Mouse (Mus musculus): ENCODE results near the gene Zfp597. TPM values are rescaled to one million over a fixed set of nuclear protein-coding genes. Genes with fewer than 3 reads are reported as not detected.
"Not testable (repeated sequence)": the region's sequence is repeated elsewhere in the genome, so short reads cannot be mapped to it uniquely, and the experiment has no call there.

Zfp597 gene
- polyA plus RNA-seq, 1 experiment from 2014 or later = 18.5 TPM

DNA sequence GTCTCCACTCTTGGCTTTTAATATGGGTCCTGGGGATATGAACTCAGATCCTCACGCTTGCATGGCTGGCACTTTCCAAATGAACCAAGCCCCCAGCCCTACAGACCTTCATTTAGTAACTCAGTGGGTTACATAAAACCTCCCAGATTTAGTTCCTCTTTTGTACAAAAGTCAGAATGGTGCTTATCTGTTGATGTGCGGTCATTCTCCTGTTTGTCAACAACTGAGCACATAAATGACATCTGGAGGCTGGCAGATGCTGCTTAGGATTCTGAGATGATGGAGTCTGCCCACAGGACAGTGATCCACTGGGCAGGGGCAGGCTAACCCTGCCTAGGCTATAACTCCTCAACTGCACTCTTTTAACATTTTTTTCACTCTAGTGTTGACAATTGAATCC lies 54.6 kb downstream of the Zfp597 start:
- Histone ChIP-seq H3K4me2 (ENCODE audit: low read length) (no peak overlapping the region), H3K9ac (replicated peaks; ENCODE audit: low read length) (no peak overlapping the region), H3K4me1 (ENCODE audit: control insufficient read depth, insufficient read depth, low read length) (no peaks in the 10 kb centered on the region), H3K36me3 (ENCODE audit: control insufficient read depth, insufficient read depth, low read length) (no peaks in the 10 kb centered on the region), H3K9me3 (ENCODE audit: control insufficient read depth, low read length) (no peaks in the 10 kb centered on the region), H3K4me3 (replicated peaks; ENCODE audit: low read depth, low read length) (no peak overlapping the region), H3K27ac (replicated peaks; ENCODE audit: low read depth, low read length) (no peak overlapping the region), H3K27me3 (ENCODE audit: control insufficient read depth, insufficient read depth, low read length) (no peaks in the 10 kb centered on the region)
- 81% methylated on average over 2 of the region's 2 CpGs for WGBS
- DNase-seq (no peak), ATAC-seq (ENCODE audit: low FRiP score, low TSS enrichment) (no peak)

DNA sequence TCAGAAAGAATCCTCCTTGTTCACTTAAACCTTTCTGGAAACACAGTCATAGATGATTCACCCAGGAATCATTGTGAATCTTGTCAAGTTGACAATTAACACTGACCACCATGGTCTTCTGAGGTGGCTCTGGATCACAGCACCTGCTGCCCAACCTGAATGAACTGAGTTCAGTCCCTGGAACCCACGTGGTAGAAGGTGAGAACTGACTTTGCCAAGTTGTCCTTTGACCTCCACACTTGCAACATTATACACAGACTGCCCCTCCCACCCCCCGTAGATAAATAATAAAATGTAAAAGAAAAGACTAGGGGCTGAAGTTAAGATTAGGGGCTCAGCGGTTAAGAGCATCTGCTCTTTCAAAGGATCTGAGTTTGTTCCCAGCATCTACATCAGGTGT lies 56.3 kb downstream of the Zfp597 start:
- no peak overlapping the region for H3K27ac ChIP-seq (replicated peaks; ENCODE audit: low read depth, low read length)
- ATAC-seq (ENCODE audit: low FRiP score, low TSS enrichment) = no peak

GRCm38 (mm10) chr16:3820202-3820601 lies 64.2 kb downstream of the Zfp597 start:
- H3K27me3 ChIP-seq (ENCODE audit: control insufficient read depth, insufficient read depth, low read length) = no peaks in the 10 kb centered on the region

More for the DNA sequence above, 56.3 kb downstream of the Zfp597 start:
- Histone ChIP-seq H3K27me3 (ENCODE audit: control insufficient read depth, insufficient read depth, low read length) (no peaks in the 10 kb centered on the region), H3K4me2 (ENCODE audit: low read length) (no peak overlapping the region), H3K9me3 (ENCODE audit: control insufficient read depth, low read length) (no peaks in the 10 kb centered on the region), H3K4me3 (replicated peaks; ENCODE audit: low read depth, low read length) (no peak overlapping the region), H3K36me3 (ENCODE audit: control insufficient read depth, insufficient read depth, low read length) (no peaks in the 10 kb centered on the region), H3K9ac (replicated peaks; ENCODE audit: low read length) (no peak overlapping the region), H3K4me1 (ENCODE audit: control insufficient read depth, insufficient read depth, low read length) (no peaks in the 10 kb centered on the region)
- DNase-seq = no peak
- WGBS = 57% methylated on average over 3 of the region's 3 CpGs

DNA sequence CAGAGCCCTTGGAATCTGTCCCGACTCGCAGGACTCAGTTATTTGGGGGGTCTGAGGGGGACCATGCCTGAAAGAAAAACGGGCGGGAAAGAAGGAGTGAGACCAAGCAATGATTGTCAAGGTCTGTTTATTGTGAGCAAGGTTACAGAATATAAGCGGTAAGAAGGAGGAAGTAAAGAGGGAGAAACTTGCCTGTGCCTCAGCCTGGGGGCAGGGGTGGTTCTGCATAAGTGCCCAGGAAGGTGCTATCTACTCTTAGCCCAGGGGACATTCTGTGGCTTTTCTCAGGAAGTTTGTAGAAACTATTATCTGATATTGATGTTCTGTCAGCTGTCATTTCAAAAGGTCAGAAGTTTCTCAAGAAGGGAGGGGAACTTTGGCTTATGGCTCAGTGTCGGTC lies 69.7 kb downstream of the Zfp597 start:
- not testable (repeated sequence) for DNase-seq; H3K36me3 ChIP-seq (ENCODE audit: control insufficient read depth, insufficient read depth, low read length); H3K4me1 ChIP-seq (ENCODE audit: control insufficient read depth, insufficient read depth, low read length); H3K4me2 ChIP-seq (ENCODE audit: low read length); H3K27ac ChIP-seq (replicated peaks; ENCODE audit: low read depth, low read length); ATAC-seq (ENCODE audit: low FRiP score, low TSS enrichment); H3K9ac ChIP-seq (replicated peaks; ENCODE audit: low read length); H3K9me3 ChIP-seq (ENCODE audit: control insufficient read depth, low read length); H3K4me3 ChIP-seq (replicated peaks; ENCODE audit: low read depth, low read length); H3K27me3 ChIP-seq (ENCODE audit: control insufficient read depth, insufficient read depth, low read length)
- whole genome bisulfite sequencing = 84% methylated on average over 6 of the region's 6 CpGs

More at GRCm38 (mm10) chr16:3820202-3820601, 64.2 kb downstream of the Zfp597 start:
- 87% methylated on average over 2 of the region's 2 CpGs for WGBS
- ATAC-seq (ENCODE audit: low FRiP score, low TSS enrichment) = no peak
- Histone ChIP-seq H3K9me3 (ENCODE audit: control insufficient read depth, low read length) (no peaks in the 10 kb centered on the region), H3K4me2 (ENCODE audit: low read length) (no peak overlapping the region), H3K27ac (replicated peaks; ENCODE audit: low read depth, low read length) (no peak overlapping the region), H3K36me3 (ENCODE audit: control insufficient read depth, insufficient read depth, low read length) (no peaks in the 10 kb centered on the region), H3K9ac (replicated peaks; ENCODE audit: low read length) (no peak overlapping the region), H3K4me1 (ENCODE audit: control insufficient read depth, insufficient read depth, low read length) (no peaks in the 10 kb centered on the region), H3K4me3 (replicated peaks; ENCODE audit: low read depth, low read length) (no peak overlapping the region)
- DNase-seq = no peak

Small RNA genes lying within 50 kb of the gene (microRNA-seq; reads per million reads assigned to microRNA genes)
- not detected for gene Gm23493

Other genes starting within 250 kb of the Zfp597 start
- not detected in 2 replicates for gene Mefv, start 166.5 kb downstream of the Zfp597 start, polyA plus RNA-seq (2014; fragmentation: Nextera tagmentation; extraction: Ambion mirVana)
- 30.5 and 35.4 TPM in 2 replicates for gene Zfp263, start 140.5 kb downstream of the Zfp597 start, polyA plus RNA-seq (2014; fragmentation: Nextera tagmentation; extraction: Ambion mirVana)
- not detected in 2 replicates for gene Olfr15, start 53.7 kb downstream of the Zfp597 start, polyA plus RNA-seq (2014; fragmentation: Nextera tagmentation; extraction: Ambion mirVana)
- 2.2 and 3.2 TPM in 2 replicates for gene Zfp174, start 37.3 kb downstream of the Zfp597 start, polyA plus RNA-seq (2014; fragmentation: Nextera tagmentation; extraction: Ambion mirVana)
- gene Naa60, start 12.2 kb downstream of the Zfp597 start, polyA plus RNA-seq (2014; fragmentation: Nextera tagmentation; extraction: Ambion mirVana) = 100 and 102 TPM in 2 replicates
- 2.2 and 3.7 TPM in 2 replicates for gene Gm20695, start 87 bp upstream of the Zfp597 start, polyA plus RNA-seq (2014; fragmentation: Nextera tagmentation; extraction: Ambion mirVana)
- gene 1700037C18Rik, start 24.1 kb upstream of the Zfp597 start, polyA plus RNA-seq (2014; fragmentation: Nextera tagmentation; extraction: Ambion mirVana) = 9.1 and 11.2 TPM in 2 replicates
- gene Cluap1, start 24.2 kb upstream of the Zfp597 start, polyA plus RNA-seq (2014; fragmentation: Nextera tagmentation; extraction: Ambion mirVana) = 33.9 and 36.8 TPM in 2 replicates
- gene Nlrc3, start 92.1 kb upstream of the Zfp597 start, polyA plus RNA-seq (2014; fragmentation: Nextera tagmentation; extraction: Ambion mirVana) = 0.66 and 1.2 TPM in 2 replicates
- 30.0 and 40.0 TPM in 2 replicates for gene Slx4, start 119.2 kb upstream of the Zfp597 start, polyA plus RNA-seq (2014; fragmentation: Nextera tagmentation; extraction: Ambion mirVana)
- gene Dnase1, start 152.4 kb upstream of the Zfp597 start, polyA plus RNA-seq (2014; fragmentation: Nextera tagmentation; extraction: Ambion mirVana) = 5.9 and 7.0 TPM in 2 replicates
- 47.0 and 49.2 TPM in 2 replicates for gene Trap1, start 193.3 kb upstream of the Zfp597 start, polyA plus RNA-seq (2014; fragmentation: Nextera tagmentation; extraction: Ambion mirVana)

Data from midbrain, embryonic 14.5 days (tissue).